Comparison of ENCODE assay signal across 17 mouse cellular contexts in the genomic region with DNA sequence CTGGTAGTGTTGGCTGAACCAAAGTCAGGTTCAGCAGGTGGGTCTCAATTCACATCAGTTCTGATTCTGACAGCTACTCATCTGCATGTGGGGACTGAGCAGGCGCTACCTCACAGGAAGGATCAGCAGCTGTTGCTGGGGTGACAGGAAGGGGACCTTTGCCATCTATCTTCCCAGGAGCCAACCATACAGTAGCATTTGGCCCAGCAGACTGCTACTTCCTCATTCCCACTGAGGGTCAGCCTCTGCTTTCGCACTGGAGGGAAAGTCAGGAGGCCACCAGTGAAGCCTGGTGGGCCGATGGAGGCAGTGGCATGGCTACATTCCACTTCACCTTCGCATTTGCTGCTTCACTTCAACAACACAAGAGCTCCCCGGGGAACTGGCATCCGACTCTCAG. TPM values are rescaled to one million over a fixed set of nuclear protein-coding genes. Genes with fewer than 3 reads are reported as not detected.
DNase-seq lines count a peak whose midpoint lies in the region; ATAC-seq and TF ChIP-seq lines count a peak whose summit lies in the region.
"Had no signal": no experiment of that assay in that cellular context is flagged by ENCODE, and none has a peak within 500 bp of the region (broad histone marks: within the 10 kb centered on the region; RNA-seq: fewer than 3 reads in every experiment).

No protein-coding gene starts in this region.

- H3K27ac ChIP-seq in heart, adult 2 months: peak overlapping the region; percentile 75
- no peak overlapping the region for H3K27ac ChIP-seq in limb, embryonic 11.5 days (replicated peaks; ENCODE audit: low read depth, low read length)
- H3K27ac ChIP-seq in limb, embryonic 10.5 days: no peak overlapping the region
- H3K27ac ChIP-seq: hindbrain, postnatal 0 days; limb, embryonic 15.5 days; lung, embryonic 15.5 days; midbrain, embryonic 13.5 days had no signal

- H3K4me1 ChIP-seq in heart, adult 2 months (ENCODE audit: control insufficient read depth, insufficient read depth, low read length): peaks cover 27% of the 10 kb centered on the region
- no peaks in the 10 kb centered on the region for H3K4me1 ChIP-seq in limb, embryonic 11.5 days (ENCODE audit: control insufficient read depth, insufficient read depth, low read length)
- peaks cover 5% of the 10 kb centered on the region for H3K4me1 ChIP-seq in limb, embryonic 10.5 days

- H3K9me3 ChIP-seq in limb, embryonic 11.5 days (ENCODE audit: control insufficient read depth, low read length): no peaks in the 10 kb centered on the region
- no peaks in the 10 kb centered on the region for H3K9me3 ChIP-seq in limb, embryonic 10.5 days (replicated peaks)
- H3K9me3 ChIP-seq: limb, embryonic 15.5 days; lung, embryonic 15.5 days; midbrain, embryonic 13.5 days had no signal

- peaks cover 3% of the 10 kb centered on the region for H3K79me2 ChIP-seq in heart, adult 2 months (replicated peaks; ENCODE audit: control insufficient read depth, insufficient read depth, low read length)

- TF ChIP-seq EP300 in heart, adult 2 months (IDR thresholded peaks at IDR 0.05; ENCODE audit: insufficient read depth, low read depth, low read length): no peak

- no peak for ATAC-seq in limb, embryonic 11.5 days (ENCODE audit: insufficient number of reproducible peaks, low FRiP score, low TSS enrichment, low read depth)
- ATAC-seq in megakaryocyte, adult 5-6 weeks (ENCODE audit: poor library complexity, severe bottlenecking): peak; percentile 79
- no peak for ATAC-seq in erythroid progenitor cell, adult 5-6 weeks (replicated peaks; ENCODE audit: low FRiP score, poor library complexity, severe bottlenecking)
- ATAC-seq: hindbrain, postnatal 0 days; midbrain, embryonic 13.5 days had no signal

- no peaks in the 10 kb centered on the region for H3K27me3 ChIP-seq in heart, adult 2 months (ENCODE audit: control insufficient read depth, insufficient read depth, low read length)
- no peaks in the 10 kb centered on the region for H3K27me3 ChIP-seq in limb, embryonic 11.5 days (ENCODE audit: control insufficient read depth, insufficient read depth, low read length)
- H3K27me3 ChIP-seq in limb, embryonic 10.5 days (ENCODE audit: low read depth, poor library complexity, severe bottlenecking): no peaks in the 10 kb centered on the region
- H3K27me3 ChIP-seq: limb, embryonic 15.5 days; lung, embryonic 15.5 days; midbrain, embryonic 13.5 days had no signal

- no peak for DNase-seq in heart, adult 2 months
- no peak for DNase-seq in heart, adult 8-10 months (ENCODE audit: low spot score)
- DNase-seq in limb, embryonic 11.5 days (ENCODE audit: low spot score): no peak
- DNase-seq in limb, embryonic 10.5 days (ENCODE audit: low spot score): no peak
- DNase-seq in Muller cell, postnatal 12 days (ENCODE audit: inconsistent ontology term): peak; percentile 78
- no peak for DNase-seq in kidney, postnatal 4 days
- DNase-seq: cerebellum, adult 2 months; gastrocnemius, postnatal 14 days; heart, postnatal 10 days; spleen, adult 18-20 months; thymus, postnatal 36 days had no signal

- intact Hi-C loops in heart, adult 2 months (cut with DNase I): no loop called here

- 0 out of 2 replicates have a peak overlapping the region, but pooled peaks have one; percentile 13 for H3K9ac ChIP-seq in heart, adult 2 months (ENCODE audit: low read depth, low read length)
- H3K9ac ChIP-seq in limb, embryonic 11.5 days (ENCODE audit: low read length): 0 out of 2 replicates have a peak overlapping the region, but pooled peaks have one; percentile 7
- H3K9ac ChIP-seq: limb, embryonic 15.5 days; lung, embryonic 15.5 days; midbrain, embryonic 13.5 days had no signal

- H3K4me2 ChIP-seq in limb, embryonic 11.5 days (ENCODE audit: low read depth, severe bottlenecking): no peak overlapping the region
- H3K4me2 ChIP-seq: limb, embryonic 15.5 days; lung, embryonic 15.5 days; midbrain, embryonic 13.5 days had no signal

- H3K36me3 ChIP-seq in heart, adult 2 months (ENCODE audit: control insufficient read depth, insufficient read depth, low read length): no peaks in the 10 kb centered on the region
- H3K36me3 ChIP-seq in limb, embryonic 11.5 days (ENCODE audit: control insufficient read depth, insufficient read depth, low read length): no peaks in the 10 kb centered on the region
- peaks cover 22% of the 10 kb centered on the region for H3K36me3 ChIP-seq in limb, embryonic 10.5 days

- 28% methylated on average over 6 of the region's 6 CpGs for WGBS in heart, adult 2 months
- WGBS in limb, embryonic 11.5 days: 71% methylated on average over 6 of the region's 6 CpGs
- WGBS in limb, embryonic 10.5 days: 66% methylated on average over 6 of the region's 6 CpGs

- TF ChIP-seq POLR2A in heart, adult 2 months (IDR thresholded peaks at IDR 0.05; ENCODE audit: insufficient read depth, low read depth, low read length): no peak

- H3K4me3 ChIP-seq in heart, adult 2 months: no peak overlapping the region
- H3K4me3 ChIP-seq in limb, embryonic 11.5 days (ENCODE audit: low read depth, low read length): no peak overlapping the region
- no peak overlapping the region for H3K4me3 ChIP-seq in limb, embryonic 10.5 days
- H3K4me3 ChIP-seq: limb, embryonic 15.5 days; lung, embryonic 15.5 days; midbrain, embryonic 13.5 days had no signal

- no peak for TF ChIP-seq CTCF in heart, adult 2 months (IDR thresholded peaks at IDR 0.05)

RNA-seq across cellular contexts. Expression of gene Dnal4, which starts 9.3 kb away (rescaled TPM):
- total RNA-seq in heart, adult 2 months (2021): 10 to 100 TPM; 19.3 to 21.7 TPM
- polyA plus RNA-seq in heart, adult 2 months (2012; rRNA removed): 43.0 and 46.8 TPM in 2 replicates
- 10 to 100 TPM; 21.0 to 25.3 (median 21.7) TPM for total RNA-seq in heart, adult 8-10 months (2022)
- 62.1 and 62.5 TPM in 2 replicates for polyA plus RNA-seq in limb, embryonic 11.5 days (2014; fragmentation: Nextera tagmentation; extraction: Ambion mirVana)
- 62.2 and 70.4 TPM in 2 replicates for polyA plus RNA-seq in limb, embryonic 10.5 days (2016; fragmentation: Nextera tagmentation; extraction: Ambion mirVana)
- 13.9 and 14.1 TPM in 2 replicates for total RNA-seq in megakaryocyte, adult 5-6 weeks (2015)
- 9.6 and 12.3 TPM in 2 replicates for total RNA-seq in megakaryocyte, adult 5-6 weeks (2017)
- 1.8 TPM in 1 of 2 replicates, not detected in the other for total RNA-seq in erythroid progenitor cell, adult 5-6 weeks (2015; ENCODE audit: low replicate concordance)
- total RNA-seq in erythroid progenitor cell, adult 5-6 weeks (2017; ENCODE audit: low replicate concordance): 0.30 and 1.7 TPM in 2 replicates

RNA-seq across cellular contexts. Expression of gene Sun2, which starts 26.0 kb away (rescaled TPM):
- 10 to 100 TPM; 83.3 to 96.7 TPM for total RNA-seq in heart, adult 2 months (2021)
- polyA plus RNA-seq in heart, adult 2 months (2012; rRNA removed): 57.9 and 69.2 TPM in 2 replicates
- 10 to 100 TPM; 83.8 to 98.3 (median 94.7) TPM for total RNA-seq in heart, adult 8-10 months (2022)
- 5.3 and 5.4 TPM in 2 replicates for polyA plus RNA-seq in limb, embryonic 11.5 days (2014; fragmentation: Nextera tagmentation; extraction: Ambion mirVana)
- polyA plus RNA-seq in limb, embryonic 10.5 days (2016; fragmentation: Nextera tagmentation; extraction: Ambion mirVana): 2.8 and 3.8 TPM in 2 replicates
- total RNA-seq in megakaryocyte, adult 5-6 weeks (2015): 53.6 and 54.4 TPM in 2 replicates
- total RNA-seq in megakaryocyte, adult 5-6 weeks (2017): 129 and 161 TPM in 2 replicates
- total RNA-seq in erythroid progenitor cell, adult 5-6 weeks (2015; ENCODE audit: low replicate concordance): 29.6 and 34.0 TPM in 2 replicates
- total RNA-seq in erythroid progenitor cell, adult 5-6 weeks (2017; ENCODE audit: low replicate concordance): 56.9 and 67.4 TPM in 2 replicates

RNA-seq across cellular contexts. Expression of gene Nptxr, which starts 36.3 kb away (rescaled TPM):
- 1 to 10 TPM; 1.5 to 1.7 TPM for total RNA-seq in heart, adult 2 months (2021)
- 1.3 and 1.6 TPM in 2 replicates for polyA plus RNA-seq in heart, adult 2 months (2012; rRNA removed)
- 1 to 10 TPM; 1.3 to 2.0 (median 1.8) TPM for total RNA-seq in heart, adult 8-10 months (2022)
- polyA plus RNA-seq in limb, embryonic 11.5 days (2014; fragmentation: Nextera tagmentation; extraction: Ambion mirVana): 0.37 and 0.48 TPM in 2 replicates
- 0.55 and 0.65 TPM in 2 replicates for polyA plus RNA-seq in limb, embryonic 10.5 days (2016; fragmentation: Nextera tagmentation; extraction: Ambion mirVana)
- 0.33 and 1.3 TPM in 2 replicates for total RNA-seq in megakaryocyte, adult 5-6 weeks (2015)
- 0.44 and 0.49 TPM in 2 replicates for total RNA-seq in megakaryocyte, adult 5-6 weeks (2017)
- total RNA-seq in erythroid progenitor cell, adult 5-6 weeks (2015; ENCODE audit: low replicate concordance): not detected in 2 replicates
- total RNA-seq in erythroid progenitor cell, adult 5-6 weeks (2017; ENCODE audit: low replicate concordance): 0.53 TPM in 1 of 2 replicates, not detected in the other
